Mouse (Mus musculus) spleen, adult 2 months (tissue): Measurements from ENCODE around the gene Mtss1l. TPM values are rescaled to one million over a fixed set of nuclear protein-coding genes. Genes with fewer than 3 reads are reported as not detected.

Experiments
- DNase-seq, 2 experiments: peaks; one replicate each; pipeline versions ENCODE4 v3.0.0 to v3.0.0-alpha.2; 2012 to 2021; ENCODE audit warnings: low spot score in 2 of 2, low read depth in 1 of 2
- H3K27ac ChIP-seq: fragments of 200-500 bp; 2 replicates; pipeline ENCODE4 v1.5.1; 2012; ENCODE audit warnings: low read length, inconsistent platforms; ENCODE audit not compliant: insufficient read depth
- H3K27me3 ChIP-seq: fragments of 200-500 bp; 2 replicates; pipeline ENCODE4 v1.6.1; 2012; ENCODE audit warnings: mild to moderate bottlenecking, moderate library complexity, low read length, inconsistent platforms; ENCODE audit not compliant: control insufficient read depth, insufficient read depth
- H3K36me3 ChIP-seq: fragments of 200-500 bp; 2 replicates; pipeline ENCODE4 v1.6.1; 2012; ENCODE audit warnings: mild to moderate bottlenecking, low read length, inconsistent platforms; ENCODE audit not compliant: control insufficient read depth, insufficient read depth
- H3K4me1 ChIP-seq: fragments of 200-500 bp; 2 replicates; pipeline ENCODE4 v1.6.1; 2011; ENCODE audit warnings: inconsistent platforms; ENCODE audit not compliant: control insufficient read depth, insufficient read depth, insufficient read length
- H3K4me3 ChIP-seq: fragments of 200-500 bp; 2 replicates; pipeline ENCODE4 v1.5.1; 2011; ENCODE audit warnings: mild to moderate bottlenecking, inconsistent platforms; ENCODE audit not compliant: insufficient read depth, insufficient read length; ENCODE audit errors: extremely low read depth
- CTCF ChIP-seq: fragments of 200-500 bp; IDR thresholded peaks from 2 replicates; pipeline ENCODE4 v1.5.1; 2011; ENCODE audit warnings: mild to moderate bottlenecking, inconsistent platforms; ENCODE audit not compliant: insufficient read depth, insufficient read length, insufficient replicate concordance; ENCODE audit errors: extremely low read depth
- POLR2A ChIP-seq: fragments of 200-500 bp; IDR thresholded peaks from 2 replicates; pipeline ENCODE4 v1.6.1; 2011; ENCODE audit warnings: low read depth, low read length, inconsistent platforms
- WGBS: fragments of 180-500 bp; shearing (Covaris S2); methylation state at CpG from one replicate; pipeline ENCODE4 v1.1.7; 2018; 5-methylcytosine and 5-hydroxymethylcytosine counted together
- polyA plus RNA-seq: library from polyadenylated mRNA; depleted of rRNA; stranded (reverse); fragments of >200 nt; gene quantifications from 2 replicates; pipeline ENCODE4 v1.2.3, GENCODE M21; 2012

Gene Mtss1l
- polyA plus RNA-seq, 1 experiment = 34.8 TPM

- DNase-seq = no peak
- no peak for TF ChIP-seq POLR2A
- no peak for TF ChIP-seq CTCF
- no peaks in the 10 kb centered on the region for H3K27me3 ChIP-seq
- no peaks in the 10 kb centered on the region for H3K4me1 ChIP-seq
- WGBS = 87% methylated on average over 4 of the region's 4 CpGs
- H3K4me3 ChIP-seq = no peak overlapping the region
- H3K27ac ChIP-seq = peak overlapping the region; percentile 59
- peaks cover 22% of the 10 kb centered on the region for H3K36me3 ChIP-seq
These were observed 5.2 kb upstream of the Mtss1l start for GRCm38 (mm10) chr8:110716075-110716474.

- Histone ChIP-seq H3K36me3 (peaks cover 12% of the 10 kb centered on the region), H3K4me3 (no peak overlapping the region), H3K27me3 (peaks cover 7% of the 10 kb centered on the region), H3K27ac (no peak overlapping the region), H3K4me1 (no peaks in the 10 kb centered on the region)
- DNase-seq = no peak
- TF ChIP-seq POLR2A = no peak
- TF ChIP-seq CTCF = no peak
- WGBS = 72% methylated on average over 7 of the region's 7 CpGs
These were observed 4.1 kb upstream of the Mtss1l start for GRCm38 (mm10) chr8:110717131-110717530.

GRCm38 (mm10) chr8:110718209-110718968 is 2.9 kb upstream of the Mtss1l start:
- no peak for TF ChIP-seq CTCF
- TF ChIP-seq POLR2A = no peak
- 0 out of 2 replicates have a peak overlapping the region, but pooled peaks have one; percentile 59 for H3K27ac ChIP-seq
- no peak for DNase-seq
- WGBS = 93% methylated on average over 8 of the region's 8 CpGs
- peaks cover 7% of the 10 kb centered on the region for H3K27me3 ChIP-seq
- H3K4me3 ChIP-seq = no peak overlapping the region
- peaks cover 10% of the 10 kb centered on the region for H3K36me3 ChIP-seq
- no peaks in the 10 kb centered on the region for H3K4me1 ChIP-seq

GRCm38 (mm10) chr8:110718969-110719670 is 2.2 kb upstream of the Mtss1l start:
- 45% methylated on average over 12 of the region's 12 CpGs for WGBS
- no peak overlapping the region for H3K4me3 ChIP-seq
- no peaks in the 10 kb centered on the region for H3K4me1 ChIP-seq
- H3K36me3 ChIP-seq = peaks cover 10% of the 10 kb centered on the region
- TF ChIP-seq CTCF (no peak), POLR2A (no peak)
- peaks cover 7% of the 10 kb centered on the region for H3K27me3 ChIP-seq
- no peak for DNase-seq
- H3K27ac ChIP-seq = peak overlapping the region; percentile 59

GRCm38 (mm10) chr8:110719898-110720653 is 1.2 kb upstream of the Mtss1l start:
- H3K4me3 ChIP-seq = no peak overlapping the region
- H3K27ac ChIP-seq = peak overlapping the region; percentile 48; the same call in 1 of the 2 replicates
- peaks cover 4% of the 10 kb centered on the region for H3K36me3 ChIP-seq
- DNase-seq = no peak
- peaks cover 7% of the 10 kb centered on the region for H3K27me3 ChIP-seq
- no peak for TF ChIP-seq POLR2A
- no peak for TF ChIP-seq CTCF
- 87% methylated on average over 6 of the region's 6 CpGs for WGBS
- no peaks in the 10 kb centered on the region for H3K4me1 ChIP-seq

GRCm38 (mm10) chr8:110721606-110722413 is 534 bp downstream of the Mtss1l start:
- no peaks in the 10 kb centered on the region for H3K4me1 ChIP-seq
- DNase-seq = no peak
- 5% methylated on average over 54 of the region's 59 CpGs for WGBS

More at GRCm38 (mm10) chr8:110721606-110722413, 534 bp downstream of the Mtss1l start:
- Histone ChIP-seq H3K4me3 (peak overlapping the region; percentile 51), H3K27me3 (peaks cover 7% of the 10 kb centered on the region), H3K27ac (0 out of 2 replicates have a peak overlapping the region, but pooled peaks have one; percentile 23), H3K36me3 (no peaks in the 10 kb centered on the region)
- TF ChIP-seq CTCF = no peak
